ENCODE assay signal across 11 mouse cellular contexts in the genomic region with DNA sequence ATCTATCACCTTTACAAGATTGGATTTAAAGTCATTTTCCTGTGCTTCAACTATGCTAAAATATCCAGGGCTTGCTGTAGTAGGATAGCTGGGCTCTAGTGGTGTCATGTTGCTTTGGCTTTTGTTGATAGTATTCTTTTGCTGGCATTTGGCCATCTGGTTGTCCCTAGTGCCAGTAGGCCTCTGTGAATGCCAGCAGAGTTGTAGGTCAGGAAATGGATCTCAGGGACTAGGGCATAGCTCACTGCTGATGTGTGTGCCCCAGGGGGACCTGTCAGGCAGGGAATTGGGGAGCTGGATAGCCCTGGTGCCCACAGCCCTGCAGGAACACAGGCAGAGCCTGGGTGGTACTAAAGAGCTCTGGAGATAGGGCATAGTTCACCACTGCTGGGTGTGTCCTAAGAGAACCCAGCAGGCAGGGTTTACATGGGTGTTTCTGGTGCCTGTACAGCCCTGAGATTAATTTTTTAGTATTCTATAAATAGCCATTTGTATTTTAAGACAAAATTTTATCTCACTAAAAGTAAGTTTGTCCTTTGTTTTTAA.
A peak's percentile ranks its signal among the peaks of the same experiment; 100 is the strongest.
DNase-seq lines count a peak whose midpoint lies in the region; ATAC-seq and TF ChIP-seq lines count a peak whose summit lies in the region.
"Had no signal": no experiment of that assay in that cellular context is flagged by ENCODE, and none has a peak within 500 bp of the region (broad histone marks: within the 10 kb centered on the region; RNA-seq: fewer than 3 reads in every experiment).

No protein-coding gene starts in this region.

- H3K4me1 ChIP-seq in embryonic facial prominence, embryonic 14.5 days (ENCODE audit: control insufficient read depth, insufficient read depth, low read length) = no peaks in the 10 kb centered on the region
- peaks cover 6% of the 10 kb centered on the region; the same call in 1 of the 2 replicates for H3K4me1 ChIP-seq in embryonic facial prominence, embryonic 10.5 days
- no peaks in the 10 kb centered on the region for H3K4me1 ChIP-seq in lung, postnatal 0 days (ENCODE audit: insufficient read depth, low read depth, low read length)
- H3K4me1 ChIP-seq: stomach, embryonic 15.5 days had no signal

- no peaks in the 10 kb centered on the region for H3K36me3 ChIP-seq in embryonic facial prominence, embryonic 14.5 days (ENCODE audit: control insufficient read depth, insufficient read depth, low read length)
- H3K36me3 ChIP-seq in embryonic facial prominence, embryonic 10.5 days (replicated peaks) = peaks cover 9% of the 10 kb centered on the region; the same call in 1 of the 2 replicates
- H3K36me3 ChIP-seq in lung, postnatal 0 days (ENCODE audit: insufficient read depth, low read length) = no peaks in the 10 kb centered on the region
- H3K36me3 ChIP-seq: embryonic facial prominence, embryonic 15.5 days; stomach, embryonic 15.5 days had no signal

- no peaks in the 10 kb centered on the region for H3K9me3 ChIP-seq in embryonic facial prominence, embryonic 14.5 days (ENCODE audit: control insufficient read depth, low read length)
- H3K9me3 ChIP-seq in embryonic facial prominence, embryonic 10.5 days = 0 out of 2 replicates have a peak, but pooled peaks cover 3% of the 10 kb centered on the region
- no peaks in the 10 kb centered on the region for H3K9me3 ChIP-seq in lung, postnatal 0 days (ENCODE audit: low read length)
- H3K9me3 ChIP-seq: embryonic facial prominence, embryonic 15.5 days; stomach, embryonic 15.5 days had no signal

- DNase-seq in embryonic facial prominence, embryonic 14.5 days (ENCODE audit: low spot score) = peak; percentile 23
- no peak for DNase-seq in embryonic facial prominence, embryonic 10.5 days (ENCODE audit: low spot score)
- DNase-seq in lung, postnatal 0 days (ENCODE audit: low spot score) = peak; percentile 17
- DNase-seq in lung, postnatal 4 days = no peak
- DNase-seq in heart, adult 8-10 months (ENCODE audit: low spot score) = peak; percentile 45
- no peak for DNase-seq in right cerebral cortex, postnatal 10 days (ENCODE audit: low spot score in 2 of 2)
- no peak for DNase-seq in T-cell, adult 2 months (ENCODE audit: low spot score)

- no peak overlapping the region for H3K9ac ChIP-seq in embryonic facial prominence, embryonic 14.5 days (ENCODE audit: low read depth, low read length)
- H3K9ac ChIP-seq in lung, postnatal 0 days (replicated peaks; ENCODE audit: low read depth) = no peak overlapping the region
- H3K9ac ChIP-seq: embryonic facial prominence, embryonic 15.5 days; stomach, embryonic 15.5 days had no signal

- no peak overlapping the region for H3K4me3 ChIP-seq in embryonic facial prominence, embryonic 14.5 days (ENCODE audit: low read depth, low read length)
- H3K4me3 ChIP-seq in embryonic facial prominence, embryonic 10.5 days = no peak overlapping the region
- H3K4me3 ChIP-seq in lung, postnatal 0 days (ENCODE audit: low read depth, low read length) = no peak overlapping the region
- H3K4me3 ChIP-seq: embryonic facial prominence, embryonic 15.5 days; stomach, embryonic 15.5 days had no signal

- no peak for ATAC-seq in embryonic facial prominence, embryonic 14.5 days (ENCODE audit: low read depth)
- no peak for ATAC-seq in lung, postnatal 0 days
- 0 out of 2 replicates have a peak, but pooled peaks have one; percentile 63 for ATAC-seq in megakaryocyte-erythroid progenitor cell, adult 5-6 weeks (replicated peaks; ENCODE audit: low FRiP score, low TSS enrichment, poor library complexity, severe bottlenecking)

- H3K27ac ChIP-seq in embryonic facial prominence, embryonic 14.5 days (replicated peaks; ENCODE audit: low read depth, low read length) = no peak overlapping the region
- no peak overlapping the region for H3K27ac ChIP-seq in embryonic facial prominence, embryonic 10.5 days (replicated peaks)
- no peak overlapping the region for H3K27ac ChIP-seq in lung, postnatal 0 days (ENCODE audit: low read length)
- H3K27ac ChIP-seq: embryonic facial prominence, embryonic 15.5 days; macrophage; stomach, embryonic 15.5 days had no signal

- H3K4me2 ChIP-seq in embryonic facial prominence, embryonic 14.5 days (ENCODE audit: low read depth, low read length) = no peak overlapping the region
- H3K4me2 ChIP-seq in lung, postnatal 0 days (replicated peaks; ENCODE audit: low read depth, low read length) = no peak overlapping the region
- H3K4me2 ChIP-seq: embryonic facial prominence, embryonic 15.5 days; stomach, embryonic 15.5 days had no signal

- TF ChIP-seq CTCF in lung, postnatal 0 days (IDR thresholded peaks at IDR 0.05) = no peak

- H3K27me3 ChIP-seq in embryonic facial prominence, embryonic 14.5 days (replicated peaks; ENCODE audit: control insufficient read depth, insufficient read depth, low read length) = no peaks in the 10 kb centered on the region
- H3K27me3 ChIP-seq in embryonic facial prominence, embryonic 10.5 days (replicated peaks; ENCODE audit: low read depth, poor library complexity, severe bottlenecking) = no peaks in the 10 kb centered on the region
- H3K27me3 ChIP-seq in lung, postnatal 0 days (replicated peaks; ENCODE audit: insufficient read depth, low read length) = no peaks in the 10 kb centered on the region
- H3K27me3 ChIP-seq: embryonic facial prominence, embryonic 15.5 days; stomach, embryonic 15.5 days had no signal

- no peak for TF ChIP-seq EP300 in lung, postnatal 0 days (IDR thresholded peaks at IDR 0.05)

Comparison
In these comparisons a context has a peak if more than half of its experiments do, and no peak if none do; other contexts are left out.
1. DNase-seq: peak in embryonic facial prominence, embryonic 14.5 days (single experiment), lung, postnatal 0 days (single experiment) and heart, adult 8-10 months (single experiment); none in embryonic facial prominence, embryonic 10.5 days (single experiment), lung, postnatal 4 days (0 of 2), right cerebral cortex, postnatal 10 days (0 of 2) and T-cell, adult 2 months (single experiment).